Mouse (Mus musculus) heart, embryonic 15.5 days (tissue): ENCODE results near the gene Cachd1. TPM values are rescaled to one million over a fixed set of nuclear protein-coding genes. Genes with fewer than 3 reads are reported as not detected.

Experiments
- ATAC-seq: fragments of 200-750 bp; cut with Nextera tagmentation; replicated peaks from 2 replicates; pipeline ENCODE4 v1.8.0; 2017; ENCODE audit warnings: low read depth, moderate TSS enrichment; ENCODE audit not compliant: insufficient number of reproducible peaks, insufficient read depth, low FRiP score
- H3K27ac ChIP-seq: fragments of 300-500 bp; sonication (generic); 2 replicates; pipeline ENCODE4 v1.5.1; 2015; ENCODE audit warnings: mild to moderate bottlenecking, inconsistent platforms
- H3K27me3 ChIP-seq: fragments of 300-500 bp; sonication (generic); 2 replicates; pipeline ENCODE4 v1.6.1; 2015; ENCODE audit warnings: inconsistent platforms
- H3K36me3 ChIP-seq: fragments of 300-500 bp; sonication (generic); 2 replicates; pipeline ENCODE4 v1.6.1; 2015; ENCODE audit warnings: mild to moderate bottlenecking, inconsistent platforms
- H3K4me1 ChIP-seq: fragments of 300-500 bp; sonication (generic); replicated peaks from 2 replicates; pipeline ENCODE4 v1.6.1; 2015; ENCODE audit warnings: inconsistent platforms
- H3K4me2 ChIP-seq: fragments of 300-500 bp; sonication (generic); 2 replicates; pipeline ENCODE4 v1.6.1; 2015; ENCODE audit warnings: inconsistent platforms, mild to moderate bottlenecking, moderate library complexity
- H3K4me3 ChIP-seq: fragments of 300-500 bp; sonication (generic); 2 replicates; pipeline ENCODE4 v1.5.1; 2015; ENCODE audit warnings: mild to moderate bottlenecking, inconsistent platforms
- H3K9ac ChIP-seq: fragments of 300-500 bp; sonication (generic); 2 replicates; pipeline ENCODE4 v1.6.1; 2015; ENCODE audit warnings: mild to moderate bottlenecking, inconsistent platforms
- H3K9me3 ChIP-seq: fragments of 300-500 bp; sonication (generic); replicated peaks from 2 replicates; pipeline ENCODE4 v1.6.1; 2016; ENCODE audit warnings: inconsistent platforms
- WGBS: fragments of 180-500 bp; shearing (Covaris S2); methylation state at CpG from one replicate; pipeline ENCODE4 v1.1.7; 2015; ENCODE audit warnings: mixed read lengths; 5-methylcytosine and 5-hydroxymethylcytosine counted together
- polyA plus RNA-seq: library from polyadenylated mRNA; unstranded; fragments of >200 nt; fragmentation: Nextera tagmentation; extraction: Ambion mirVana; gene quantifications from 2 replicates; pipeline ENCODE4 v1.2.1, GENCODE M21; 2015

Cachd1 gene
- polyA plus RNA-seq, 1 experiment from 2014 or later = 6.2 TPM

DNA sequence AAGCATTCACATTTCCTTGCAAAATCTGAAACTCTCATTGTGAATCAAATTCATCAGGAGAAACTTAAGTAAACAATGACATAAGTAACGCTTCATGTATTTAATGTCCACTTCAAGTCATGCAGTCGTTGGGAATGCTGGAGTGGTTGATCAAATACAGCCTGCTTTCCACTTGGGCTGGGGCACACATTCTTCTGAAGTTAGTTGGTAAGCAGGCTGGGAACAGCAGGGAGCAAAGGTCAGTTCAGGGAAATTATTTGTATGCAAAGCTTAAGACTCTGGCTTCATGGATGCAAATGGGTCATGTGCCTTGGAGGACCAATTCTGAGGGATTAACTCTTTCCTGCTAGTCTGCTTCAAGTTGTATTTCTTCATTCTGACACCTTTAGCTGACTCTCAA lies 16.7 kb downstream of the Cachd1 start:
- Histone ChIP-seq H3K36me3 (no peaks in the 10 kb centered on the region), H3K27me3 (no peaks in the 10 kb centered on the region), H3K4me3 (no peak overlapping the region), H3K4me1 (peaks cover 8% of the 10 kb centered on the region), H3K9me3 (no peaks in the 10 kb centered on the region), H3K4me2 (no peak overlapping the region), H3K9ac (no peak overlapping the region), H3K27ac (no peak overlapping the region)
- no peak for ATAC-seq
- WGBS = 34% methylated on average over 2 of the region's 2 CpGs

DNA sequence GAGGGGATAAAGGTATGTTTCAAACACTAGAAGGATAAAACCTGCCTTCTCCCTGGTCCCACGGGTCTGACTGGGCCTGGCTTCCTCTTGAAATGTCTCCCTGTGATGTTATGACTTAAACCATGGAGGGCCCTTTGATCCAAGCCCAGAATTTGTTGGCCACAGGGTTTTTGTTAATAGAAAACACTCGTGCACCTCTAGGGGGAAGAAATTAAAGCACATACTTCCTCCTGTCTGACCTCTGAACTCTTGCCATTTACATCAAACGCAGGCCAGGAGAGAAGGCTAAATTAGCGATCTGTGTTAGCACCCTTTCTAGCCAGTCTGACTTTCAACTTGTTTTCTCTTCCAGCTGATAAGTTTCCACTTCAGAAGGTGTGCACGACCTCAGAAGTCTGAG lies 19.0 kb downstream of the Cachd1 start:
- no peak overlapping the region for H3K4me3 ChIP-seq
- no peak overlapping the region for H3K27ac ChIP-seq
- H3K9ac ChIP-seq = no peak overlapping the region
- H3K4me2 ChIP-seq = no peak overlapping the region
- no peaks in the 10 kb centered on the region for H3K27me3 ChIP-seq
- no peak for ATAC-seq
- H3K36me3 ChIP-seq = no peaks in the 10 kb centered on the region
- 29% methylated on average over 5 of the region's 5 CpGs for WGBS
- H3K9me3 ChIP-seq = no peaks in the 10 kb centered on the region
- peaks cover 21% of the 10 kb centered on the region for H3K4me1 ChIP-seq

DNA sequence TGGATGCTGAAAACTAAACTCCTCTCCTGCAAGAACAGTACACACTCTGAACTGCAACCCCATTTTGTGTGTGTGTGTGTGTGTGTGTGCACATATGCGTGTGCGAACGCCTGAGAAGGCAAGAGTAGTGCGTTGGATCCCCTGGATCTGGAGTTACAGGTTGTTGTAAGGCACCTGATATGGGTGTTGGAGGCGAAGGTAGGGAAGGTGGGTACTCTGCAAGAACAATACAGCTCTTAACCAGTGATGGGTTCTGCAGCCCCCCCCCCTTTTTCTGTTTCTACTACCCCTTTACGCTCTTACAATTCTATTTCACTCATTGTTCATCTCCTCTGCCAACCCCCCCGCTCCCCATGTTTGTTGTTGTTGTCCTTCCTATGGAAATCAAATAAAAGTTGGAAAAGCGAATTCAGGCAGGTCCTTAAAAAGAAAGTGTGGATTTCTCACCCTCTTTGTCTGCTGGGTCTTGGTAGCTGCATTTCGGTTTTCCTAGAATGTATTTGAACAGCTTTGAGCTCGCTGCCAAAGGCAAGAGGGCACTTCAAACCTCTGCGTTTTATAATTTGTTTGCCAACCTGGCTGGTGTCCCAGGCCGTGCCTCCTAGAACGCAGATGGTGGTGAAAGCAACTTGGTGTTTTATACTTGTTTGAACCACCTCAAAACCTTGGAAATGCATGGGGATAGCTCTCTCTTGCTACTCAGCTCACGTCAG lies 24.4 kb downstream of the Cachd1 start:
- no peak overlapping the region for H3K4me2 ChIP-seq
- no peak overlapping the region for H3K9ac ChIP-seq
- no peaks in the 10 kb centered on the region for H3K9me3 ChIP-seq
- H3K4me1 ChIP-seq = peaks cover 28% of the 10 kb centered on the region
- ATAC-seq = no peak
- H3K4me3 ChIP-seq = no peak overlapping the region
- H3K27ac ChIP-seq = no peak overlapping the region
- no peaks in the 10 kb centered on the region for H3K36me3 ChIP-seq
- 79% methylated on average over 14 of the region's 14 CpGs for WGBS
- H3K27me3 ChIP-seq = no peaks in the 10 kb centered on the region

DNA sequence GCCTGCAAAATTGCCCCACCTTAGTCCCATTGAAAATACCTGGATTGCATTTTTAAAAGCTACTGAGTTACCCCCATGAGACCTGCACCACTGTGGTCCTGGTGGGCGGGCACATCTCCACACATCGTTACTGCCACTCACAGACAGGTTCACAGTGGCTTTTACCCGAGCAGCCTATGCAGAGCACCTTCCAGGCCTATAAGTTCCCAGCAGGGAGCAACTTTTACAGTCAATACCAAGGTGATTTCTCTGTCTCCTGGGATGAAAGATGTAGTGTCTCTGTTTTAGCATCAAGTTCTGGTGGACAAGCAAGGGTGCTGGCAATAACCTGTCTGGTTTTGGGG lies 24.9 kb downstream of the Cachd1 start:
- Histone ChIP-seq H3K9me3 (no peaks in the 10 kb centered on the region), H3K27ac (no peak overlapping the region), H3K27me3 (no peaks in the 10 kb centered on the region), H3K4me3 (no peak overlapping the region), H3K4me1 (peaks cover 28% of the 10 kb centered on the region), H3K4me2 (no peak overlapping the region), H3K36me3 (no peaks in the 10 kb centered on the region), H3K9ac (no peak overlapping the region)
- no peak for ATAC-seq
- 66% methylated on average over 3 of the region's 3 CpGs for WGBS

DNA sequence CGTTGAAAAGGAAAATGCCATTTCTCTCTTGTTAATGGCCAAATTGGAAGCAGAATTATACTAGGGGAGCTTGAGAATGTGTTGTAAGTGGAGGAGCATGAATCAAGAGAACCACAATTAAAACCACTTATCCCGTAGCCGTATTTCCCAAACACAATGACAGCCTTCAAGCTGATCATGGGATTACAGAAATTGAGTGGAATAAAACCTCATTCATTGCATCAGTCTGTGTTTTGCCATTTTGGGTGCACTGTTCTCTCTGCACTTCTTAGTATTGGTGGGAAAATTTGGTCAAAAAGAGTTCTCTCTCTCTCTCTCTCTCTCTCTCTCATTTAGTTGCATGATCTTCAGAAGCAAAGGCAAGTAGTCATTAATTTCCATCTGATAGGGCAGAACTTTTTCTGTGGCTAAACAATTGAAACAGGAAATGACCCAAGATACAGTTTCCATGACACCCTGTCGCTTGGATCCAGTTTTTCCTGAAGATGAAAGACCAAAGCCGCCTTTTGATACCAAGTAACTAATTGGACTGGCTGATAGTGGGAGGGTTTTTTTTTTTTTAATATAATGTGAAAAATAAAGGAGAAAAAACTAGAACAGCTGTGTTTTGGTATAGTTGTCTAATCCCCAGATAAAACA lies 34.7 kb downstream of the Cachd1 start:
- no peaks in the 10 kb centered on the region for H3K4me1 ChIP-seq
- no peak overlapping the region for H3K4me3 ChIP-seq
- no peak overlapping the region for H3K9ac ChIP-seq
- H3K36me3 ChIP-seq = no peaks in the 10 kb centered on the region
- no peak overlapping the region for H3K4me2 ChIP-seq
- no peak for ATAC-seq
- no peaks in the 10 kb centered on the region for H3K9me3 ChIP-seq
- H3K27ac ChIP-seq = no peak overlapping the region
- 48% methylated on average over 5 of the region's 5 CpGs for WGBS
- H3K27me3 ChIP-seq = no peaks in the 10 kb centered on the region

DNA sequence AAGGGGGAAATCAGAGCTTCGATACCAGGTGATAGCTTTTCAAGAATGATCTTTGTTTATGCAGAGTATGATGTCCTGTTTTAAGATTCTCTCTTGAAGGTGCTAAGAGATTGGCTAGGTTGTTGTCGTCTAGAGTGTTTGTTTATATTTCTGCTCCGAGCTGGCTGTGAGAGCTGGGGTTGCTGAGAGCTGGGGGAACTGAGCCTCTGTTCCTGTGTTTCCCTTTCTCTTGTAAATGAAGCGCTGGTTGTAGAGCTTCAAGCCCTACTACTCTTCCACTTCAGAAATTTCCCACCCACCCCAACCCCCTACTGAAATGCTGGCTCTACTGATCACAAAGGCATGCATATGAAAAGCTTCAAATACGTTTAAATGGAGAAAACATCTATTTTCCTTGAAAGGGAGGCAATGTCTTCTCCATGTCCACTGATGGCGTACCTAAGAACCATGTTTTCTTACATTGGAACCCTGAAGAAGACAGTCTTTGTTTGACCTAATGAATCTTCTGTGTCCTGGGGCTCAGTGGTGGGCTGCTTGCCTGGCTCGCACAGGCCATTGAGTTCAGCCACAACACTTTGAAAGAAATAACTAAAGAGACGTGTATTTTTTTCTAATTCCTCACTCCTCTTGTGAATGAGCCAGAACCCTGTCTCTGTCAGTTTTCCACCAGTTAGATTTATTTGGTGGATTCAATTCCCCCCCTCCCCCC lies 35.5 kb downstream of the Cachd1 start:
- no peak overlapping the region for H3K4me3 ChIP-seq
- 53% methylated on average over 8 of the region's 8 CpGs for WGBS
- no peaks in the 10 kb centered on the region for H3K27me3 ChIP-seq
- no peaks in the 10 kb centered on the region for H3K9me3 ChIP-seq
- no peaks in the 10 kb centered on the region for H3K4me1 ChIP-seq
- no peak overlapping the region for H3K27ac ChIP-seq
- H3K36me3 ChIP-seq = no peaks in the 10 kb centered on the region
- no peak overlapping the region for H3K9ac ChIP-seq
- ATAC-seq = no peak
- H3K4me2 ChIP-seq = no peak overlapping the region

DNA sequence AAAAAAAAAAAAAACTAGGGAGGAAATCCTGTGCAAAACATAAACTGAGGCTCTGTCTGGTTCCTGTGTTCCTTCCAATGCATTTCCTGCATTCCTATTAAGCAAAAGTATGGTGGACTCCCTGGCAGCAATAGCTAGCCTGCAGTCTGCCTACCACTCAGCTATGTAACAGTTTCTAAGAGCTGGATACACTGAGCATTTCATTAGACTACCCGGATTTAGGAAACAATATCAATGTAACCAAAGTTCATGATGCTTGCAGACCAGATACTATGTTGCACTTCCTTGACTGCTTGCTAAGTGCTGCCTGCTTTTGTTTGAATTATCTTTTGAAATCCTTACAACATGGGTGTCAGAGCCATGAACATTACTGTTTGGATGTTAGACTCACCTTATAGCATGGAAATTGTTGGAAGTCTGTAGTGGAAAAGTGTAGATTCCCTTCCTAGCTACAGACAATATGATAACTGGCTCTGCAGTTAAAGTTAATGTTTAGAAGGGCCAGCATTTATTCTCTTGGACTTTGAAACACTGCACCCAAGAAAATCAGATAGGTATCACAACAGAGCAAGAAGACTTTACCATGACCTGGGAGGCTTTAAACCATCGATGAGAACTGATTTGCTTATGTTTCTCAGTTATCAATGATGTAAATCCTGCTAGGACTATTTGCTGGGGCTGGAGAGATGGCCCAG lies 37.4 kb downstream of the Cachd1 start:
- Histone ChIP-seq H3K4me2 (no peak overlapping the region), H3K9ac (no peak overlapping the region), H3K27me3 (no peaks in the 10 kb centered on the region), H3K36me3 (no peaks in the 10 kb centered on the region), H3K4me3 (no peak overlapping the region), H3K4me1 (no peaks in the 10 kb centered on the region), H3K9me3 (no peaks in the 10 kb centered on the region), H3K27ac (no peak overlapping the region)
- 69% methylated on average over 2 of the region's 2 CpGs for WGBS
- ATAC-seq = no peak

DNA sequence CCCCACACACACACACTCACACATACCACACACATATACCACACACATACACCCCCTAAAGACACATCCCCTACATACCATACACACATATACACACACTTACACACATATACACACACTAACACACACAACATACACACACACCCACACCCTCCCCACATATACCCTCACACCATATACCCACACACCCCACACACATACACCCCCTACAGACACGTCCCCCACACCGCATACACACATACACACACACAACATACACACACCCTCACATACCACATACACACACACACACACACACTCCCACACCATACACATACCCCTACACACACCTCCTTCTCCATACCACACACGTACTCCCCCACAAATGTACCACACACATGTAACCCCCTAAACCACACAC lies 42.8 kb downstream of the Cachd1 start:
- Histone ChIP-seq H3K27ac (no peak overlapping the region), H3K27me3 (no peaks in the 10 kb centered on the region), H3K4me1 (peaks cover 16% of the 10 kb centered on the region), H3K9me3 (no peaks in the 10 kb centered on the region), H3K9ac (no peak overlapping the region), H3K4me3 (no peak overlapping the region), H3K4me2 (no peak overlapping the region), H3K36me3 (no peaks in the 10 kb centered on the region)
- ATAC-seq = no peak
- WGBS = 92% methylated on average over 3 of the region's 3 CpGs

DNA sequence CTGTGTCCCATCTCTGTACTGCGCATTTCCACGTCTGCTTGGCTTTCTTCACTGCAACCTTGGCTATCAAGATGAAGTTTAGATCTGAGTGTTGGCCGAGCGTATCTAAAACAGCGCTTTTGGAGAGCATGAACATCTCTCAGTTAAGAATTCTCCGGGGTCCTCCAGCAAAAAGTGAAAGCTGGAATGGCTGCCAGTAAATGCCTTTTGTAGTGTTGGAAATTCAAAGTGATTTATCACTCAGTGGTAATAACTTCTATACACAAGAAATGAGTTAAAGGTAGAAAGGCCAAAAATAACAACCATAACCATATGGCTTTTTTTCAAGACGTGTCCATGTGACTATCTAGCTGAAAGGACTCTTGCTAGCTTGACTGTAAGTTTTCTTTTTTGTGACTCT lies 46.1 kb downstream of the Cachd1 start:
- H3K36me3 ChIP-seq = no peaks in the 10 kb centered on the region
- no peak overlapping the region for H3K9ac ChIP-seq
- H3K9me3 ChIP-seq = no peaks in the 10 kb centered on the region
- H3K4me1 ChIP-seq = peaks cover 17% of the 10 kb centered on the region
- H3K27ac ChIP-seq = no peak overlapping the region
- no peak overlapping the region for H3K4me3 ChIP-seq
- no peak overlapping the region for H3K4me2 ChIP-seq
- WGBS = 72% methylated on average over 7 of the region's 7 CpGs
- no peaks in the 10 kb centered on the region for H3K27me3 ChIP-seq
- no peak for ATAC-seq

DNA sequence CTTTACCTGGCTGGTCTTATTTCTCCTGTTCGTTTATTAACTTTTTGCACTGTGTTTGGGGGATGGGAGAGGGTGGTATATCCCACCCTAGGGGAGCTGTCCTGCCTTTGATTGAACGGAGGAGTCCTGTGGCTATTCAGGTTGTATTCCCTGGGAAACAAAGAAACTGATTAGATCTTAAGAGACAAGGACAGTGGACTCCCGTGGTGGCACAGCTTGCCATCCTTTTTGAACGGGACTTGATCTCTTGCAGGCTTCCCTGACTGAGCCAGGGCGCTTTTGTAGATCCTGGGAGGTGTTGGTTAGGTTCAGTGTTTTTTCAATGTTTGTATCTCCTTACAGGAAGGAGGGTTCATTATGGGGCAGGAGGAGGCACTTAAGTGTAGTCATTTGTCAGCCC lies 50.9 kb downstream of the Cachd1 start:
- no peak for ATAC-seq
- H3K9ac ChIP-seq = no peak overlapping the region
- H3K4me2 ChIP-seq = no peak overlapping the region
- no peaks in the 10 kb centered on the region for H3K36me3 ChIP-seq
- WGBS = 43% methylated on average over 5 of the region's 5 CpGs
- H3K27ac ChIP-seq = no peak overlapping the region
- no peaks in the 10 kb centered on the region for H3K9me3 ChIP-seq
- no peaks in the 10 kb centered on the region for H3K27me3 ChIP-seq
- H3K4me3 ChIP-seq = no peak overlapping the region
- peaks cover 33% of the 10 kb centered on the region for H3K4me1 ChIP-seq

DNA sequence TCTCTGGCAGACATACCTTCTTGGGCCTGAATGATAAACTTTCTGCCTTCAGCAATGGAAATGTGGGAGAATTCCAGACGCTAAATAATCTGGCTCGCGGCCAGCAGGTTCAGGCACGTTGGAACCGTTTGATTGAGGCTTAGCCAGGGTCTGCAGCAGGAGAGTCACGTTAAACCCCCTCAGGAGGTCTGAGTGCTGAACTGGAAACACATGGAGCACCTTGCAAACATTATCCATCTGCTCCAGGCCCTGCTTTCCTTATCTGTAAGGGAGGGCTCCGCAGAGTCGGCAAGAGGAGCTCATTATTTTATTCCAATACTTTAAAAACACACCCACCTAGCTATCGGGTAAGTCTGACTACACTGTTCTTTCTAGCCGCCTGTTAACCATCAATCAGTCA lies 52.3 kb downstream of the Cachd1 start:
- 7% methylated on average over 10 of the region's 10 CpGs for WGBS
- Histone ChIP-seq H3K9me3 (no peaks in the 10 kb centered on the region), H3K36me3 (no peaks in the 10 kb centered on the region), H3K4me3 (no peak overlapping the region), H3K27me3 (no peaks in the 10 kb centered on the region), H3K4me1 (peaks cover 33% of the 10 kb centered on the region), H3K4me2 (peak overlapping the region; percentile 21; the same call in 1 of the 2 replicates), H3K27ac (peak overlapping the region; percentile 58; the same call in 1 of the 2 replicates), H3K9ac (no peak overlapping the region; the same call in 1 of the 2 replicates)
- no peak for ATAC-seq
